Mouse (Mus musculus) heart, adult 2 months (tissue): ENCODE data around the gene Ces1g.

Source experiments
- CTCF ChIP-seq: fragments of 200-600 bp; IDR thresholded peaks from 2 replicates; pipeline ENCODE4 v1.8.1; 2022; ENCODE audit warnings: antibody characterized with exemption, mild to moderate bottlenecking, moderate library complexity
- EP300 ChIP-seq: fragments of 200-500 bp; IDR thresholded peaks from 2 replicates; pipeline ENCODE4 v1.6.1; 2011; ENCODE audit warnings: low read depth, low read length, control low read depth; ENCODE audit not compliant: insufficient read depth

DNA sequence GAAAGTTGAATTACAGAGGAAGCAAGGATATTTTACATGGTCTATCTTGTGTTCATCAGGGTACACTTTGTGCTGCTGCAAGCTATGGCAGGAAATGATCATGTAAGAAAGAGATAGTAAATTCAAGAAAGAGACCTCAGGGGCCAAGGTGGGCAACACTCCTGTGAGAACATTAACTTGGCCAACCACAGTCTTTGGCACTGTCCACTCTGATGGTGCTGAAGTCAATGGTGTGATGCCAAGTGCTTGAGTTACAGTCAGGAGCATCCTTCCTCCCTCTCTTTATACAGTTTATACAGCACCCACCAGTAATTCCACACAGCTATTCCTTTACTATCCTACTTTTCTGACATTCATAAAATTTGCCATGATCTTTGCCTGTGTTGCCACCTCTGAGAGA, 23.0 kb upstream of the Ces1g start:
- TF ChIP-seq EP300, result no peak
- TF ChIP-seq CTCF, result no peak
